Mouse (Mus musculus) E14TG2a.4 (cell line): ENCODE results near the gene Tbx5.
"Not testable (repeated sequence)": the region's sequence is repeated elsewhere in the genome, so short reads cannot be mapped to it uniquely, and the experiment has no call there.

Experiments used
- H3K27me3 ChIP-seq: 2 replicates; pipeline ENCODE4 v1.6.1; 2014; ENCODE audit warnings: low read length, control low read depth; ENCODE audit not compliant: insufficient read depth
- H3K36me3 ChIP-seq: 2 replicates; pipeline ENCODE4 v1.6.1; 2014; ENCODE audit warnings: low read length, control low read depth; ENCODE audit not compliant: insufficient read depth
- H3K4me1 ChIP-seq: replicated peaks from 2 replicates; pipeline ENCODE4 v1.6.1; 2014; ENCODE audit warnings: low read depth, low read length, control low read depth
- H3K4me3 ChIP-seq: replicated peaks from 2 replicates; pipeline ENCODE4 v1.5.1; 2014; ENCODE audit warnings: mild to moderate bottlenecking, low read length
- H3K9me3 ChIP-seq: 2 replicates; pipeline ENCODE4 v1.6.1; 2014; ENCODE audit warnings: low read length, control low read depth
- CTCF ChIP-seq: conservative IDR thresholded peaks from 2 replicates; pipeline ENCODE4 v1.5.1; 2014; ENCODE audit warnings: low read length
- NANOG ChIP-seq: IDR thresholded peaks from 2 replicates; pipeline ENCODE4 v1.6.1; 2014; ENCODE audit warnings: borderline replicate concordance, low read length, mixed read lengths
- POU5F1 ChIP-seq: IDR thresholded peaks from 2 replicates; pipeline ENCODE4 v1.6.1; 2014; ENCODE audit warnings: low read length, borderline replicate concordance

The Tbx5 gene

GRCm38 (mm10) chr5:119875421-119875820 lies 43.0 kb downstream of the Tbx5 start:
- no peaks in the 10 kb centered on the region for H3K36me3 ChIP-seq
- no peak overlapping the region for H3K4me3 ChIP-seq
- H3K9me3 ChIP-seq: no peaks in the 10 kb centered on the region
- no peak for TF ChIP-seq CTCF
- no peak for TF ChIP-seq POU5F1
- no peak for TF ChIP-seq NANOG
- peaks cover 15% of the 10 kb centered on the region for H3K27me3 ChIP-seq
- no peaks in the 10 kb centered on the region for H3K4me1 ChIP-seq

GRCm38 (mm10) chr5:119877185-119877584 lies 44.7 kb downstream of the Tbx5 start:
- Histone ChIP-seq H3K4me3 (no peak overlapping the region), H3K27me3 (peaks cover 15% of the 10 kb centered on the region), H3K9me3 (no peaks in the 10 kb centered on the region), H3K4me1 (no peaks in the 10 kb centered on the region), H3K36me3 (no peaks in the 10 kb centered on the region)
- TF ChIP-seq CTCF (no peak), POU5F1 (no peak), NANOG (no peak)

GRCm38 (mm10) chr5:119885595-119885994 lies 53.1 kb downstream of the Tbx5 start:
- TF ChIP-seq CTCF: no peak
- no peak for TF ChIP-seq POU5F1
- no peak for TF ChIP-seq NANOG
- H3K9me3 ChIP-seq: 0 out of 2 replicates have a peak, but pooled peaks cover 4% of the 10 kb centered on the region
- H3K27me3 ChIP-seq: no peaks in the 10 kb centered on the region
- H3K4me1 ChIP-seq: 0 out of 2 replicates have a peak, but pooled peaks cover 4% of the 10 kb centered on the region
- no peak overlapping the region for H3K4me3 ChIP-seq
- no peaks in the 10 kb centered on the region for H3K36me3 ChIP-seq

- TF ChIP-seq NANOG: no peak
- TF ChIP-seq POU5F1: no peak
- TF ChIP-seq CTCF: no peak
- H3K9me3 ChIP-seq: 0 out of 2 replicates have a peak, but pooled peaks cover 4% of the 10 kb centered on the region
- peaks cover 14% of the 10 kb centered on the region; the same call in 1 of the 2 replicates for H3K27me3 ChIP-seq
- no peak overlapping the region for H3K4me3 ChIP-seq
- H3K4me1 ChIP-seq: 0 out of 2 replicates have a peak, but pooled peaks cover 4% of the 10 kb centered on the region
- H3K36me3 ChIP-seq: no peaks in the 10 kb centered on the region
These were observed 54.9 kb downstream of the Tbx5 start for GRCm38 (mm10) chr5:119887381-119887780.

- Histone ChIP-seq H3K4me3 (no peak overlapping the region), H3K36me3 (no peaks in the 10 kb centered on the region), H3K27me3 (peaks cover 42% of the 10 kb centered on the region), H3K9me3 (0 out of 2 replicates have a peak, but pooled peaks cover 4% of the 10 kb centered on the region), H3K4me1 (peaks cover 6% of the 10 kb centered on the region)
- no peak for TF ChIP-seq CTCF
- no peak for TF ChIP-seq NANOG
- TF ChIP-seq POU5F1: no peak
These were observed 59.5 kb downstream of the Tbx5 start for GRCm38 (mm10) chr5:119891960-119892359.

DNA sequence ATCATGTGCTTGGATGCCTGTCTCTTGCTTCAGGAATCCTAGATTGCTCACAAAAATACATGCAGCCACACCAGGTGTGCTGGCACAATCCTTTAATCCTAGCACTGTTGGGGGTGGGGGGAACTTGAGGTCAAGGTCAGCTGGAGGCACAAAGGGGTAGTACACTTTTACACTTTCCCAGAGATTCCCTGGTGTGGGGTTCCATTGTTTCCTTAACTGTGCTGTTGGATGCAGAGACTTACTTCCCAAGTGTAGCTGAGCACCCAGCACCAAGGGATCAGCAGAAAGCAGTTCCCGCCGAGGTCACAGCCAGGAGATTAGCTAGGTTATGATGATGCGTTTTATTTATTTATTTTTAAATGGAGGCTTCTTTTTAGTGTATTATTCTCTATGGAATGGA lies 60.6 kb downstream of the Tbx5 start:
- peaks cover 6% of the 10 kb centered on the region for H3K4me1 ChIP-seq
- TF ChIP-seq NANOG (peak; percentile 77), CTCF (no peak), POU5F1 (no peak)
- H3K4me3 ChIP-seq: no peak overlapping the region
- H3K9me3 ChIP-seq: 0 out of 2 replicates have a peak, but pooled peaks cover 4% of the 10 kb centered on the region
- H3K27me3 ChIP-seq: peaks cover 52% of the 10 kb centered on the region
- H3K36me3 ChIP-seq: no peaks in the 10 kb centered on the region

- Histone ChIP-seq H3K4me1 (peaks cover 6% of the 10 kb centered on the region), H3K36me3 (no peaks in the 10 kb centered on the region), H3K27me3 (peaks cover 47% of the 10 kb centered on the region), H3K9me3 (no peaks in the 10 kb centered on the region), H3K4me3 (no peak overlapping the region)
- no peak for TF ChIP-seq POU5F1
- no peak for TF ChIP-seq CTCF
- no peak for TF ChIP-seq NANOG
These were observed 64.1 kb downstream of the Tbx5 start for GRCm38 (mm10) chr5:119896605-119897004.

DNA sequence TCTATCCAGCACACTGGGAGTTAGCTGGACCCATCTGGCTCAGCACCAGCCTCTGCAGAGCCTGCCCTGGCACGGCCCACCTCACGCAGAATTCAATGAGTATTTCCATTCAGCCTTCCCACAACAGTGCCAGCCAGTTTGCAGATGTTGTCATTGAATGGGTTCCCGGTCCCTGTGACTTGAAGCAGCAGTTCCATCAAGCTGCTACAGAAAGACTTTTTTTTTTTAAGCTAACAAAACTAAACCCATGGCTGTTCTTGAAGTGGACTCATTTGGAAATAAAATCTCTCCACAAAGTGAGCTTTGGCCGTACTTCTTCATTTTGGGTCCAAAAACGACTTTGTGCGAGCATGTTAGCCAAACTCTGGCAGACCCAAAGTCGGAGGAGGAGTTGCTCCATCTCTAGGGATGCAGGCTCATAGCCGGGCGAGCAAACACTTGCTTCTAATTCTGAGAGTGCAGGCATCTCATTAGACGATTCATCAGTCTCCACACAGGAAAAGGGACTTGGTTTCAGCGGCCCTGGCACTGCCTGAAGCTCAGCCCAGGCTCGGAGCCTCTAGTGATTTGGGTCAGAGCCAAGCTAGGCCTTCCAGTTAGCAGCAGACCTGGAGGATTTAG lies 84.2 kb downstream of the Tbx5 start:
- Histone ChIP-seq H3K4me3 (no peak overlapping the region), H3K27me3 (peaks cover 29% of the 10 kb centered on the region), H3K9me3 (no peaks in the 10 kb centered on the region), H3K36me3 (no peaks in the 10 kb centered on the region), H3K4me1 (peaks cover 8% of the 10 kb centered on the region)
- TF ChIP-seq POU5F1 (no peak), NANOG (no peak), CTCF (no peak)

DNA sequence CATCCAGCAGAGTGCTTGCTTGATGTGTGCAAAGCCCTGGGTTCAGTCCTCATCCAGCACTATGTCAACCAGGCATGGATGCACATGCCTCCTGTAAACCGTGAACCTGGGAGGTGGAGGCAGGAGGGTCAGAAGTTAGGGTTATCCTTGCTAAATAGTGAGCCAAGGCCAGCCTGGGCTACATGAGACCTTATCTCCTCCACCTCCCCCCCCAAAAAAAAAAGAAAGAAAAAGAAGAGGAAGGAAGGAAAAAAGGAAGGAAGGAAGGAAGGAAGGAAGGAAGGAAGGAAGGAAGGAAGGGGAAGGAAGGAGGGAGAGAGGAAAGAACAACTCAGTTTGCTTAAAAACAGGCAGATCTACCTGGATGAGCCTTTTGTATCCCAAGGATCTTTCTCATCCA lies 85.9 kb downstream of the Tbx5 start:
- H3K4me1 ChIP-seq, H3K9me3 ChIP-seq, H3K4me3 ChIP-seq, H3K36me3 ChIP-seq: not testable (repeated sequence)
- peaks cover 32% of the 10 kb centered on the region for H3K27me3 ChIP-seq

- Histone ChIP-seq H3K36me3 (no peaks in the 10 kb centered on the region), H3K9me3 (no peaks in the 10 kb centered on the region), H3K4me3 (no peak overlapping the region), H3K27me3 (peaks cover 15% of the 10 kb centered on the region), H3K4me1 (peaks cover 8% of the 10 kb centered on the region)
- TF ChIP-seq NANOG (no peak), POU5F1 (no peak), CTCF (no peak)
These were observed 88.5 kb downstream of the Tbx5 start for GRCm38 (mm10) chr5:119920941-119921340.
